Mouse (Mus musculus): ENCODE data around the gene Anxa6. TPM values are rescaled to one million over a fixed set of nuclear protein-coding genes. Genes with fewer than 3 reads are reported as not detected.

Anxa6 gene
- polyA plus RNA-seq, 1 experiment from 2014 or later = 53.9 TPM

- H3K4me1 ChIP-seq = peaks cover 15% of the 10 kb centered on the region
- DNase-seq (ENCODE audit: low spot score) = no peak
- no peaks in the 10 kb centered on the region for H3K36me3 ChIP-seq
- H3K9me3 ChIP-seq (replicated peaks) = no peaks in the 10 kb centered on the region
- H3K27me3 ChIP-seq (ENCODE audit: low read depth, poor library complexity, severe bottlenecking) = no peaks in the 10 kb centered on the region
- H3K4me3 ChIP-seq = no peak overlapping the region
- 95% methylated on average over 1 of the region's 1 CpGs for WGBS
- no peak overlapping the region for H3K27ac ChIP-seq (replicated peaks)
Observed at GRCm38 (mm10) chr11:54949717-54950116, 83.5 kb downstream of the Anxa6 start.

- Histone ChIP-seq H3K4me1 (peaks cover 7% of the 10 kb centered on the region; the same call in 1 of the 2 replicates), H3K27ac (replicated peaks) (no peak overlapping the region), H3K9me3 (replicated peaks) (no peaks in the 10 kb centered on the region), H3K36me3 (no peaks in the 10 kb centered on the region), H3K27me3 (ENCODE audit: low read depth, poor library complexity, severe bottlenecking) (no peaks in the 10 kb centered on the region), H3K4me3 (no peak overlapping the region)
- DNase-seq (ENCODE audit: low spot score) = no peak
- 85% methylated on average over 3 of the region's 3 CpGs for WGBS
Observed at GRCm38 (mm10) chr11:54944702-54945101, 88.5 kb downstream of the Anxa6 start.

GRCm38 (mm10) chr11:54940056-54940455 is 93.2 kb downstream of the Anxa6 start:
- Histone ChIP-seq H3K27ac (replicated peaks) (peak overlapping the region; percentile 30), H3K9me3 (replicated peaks) (no peaks in the 10 kb centered on the region), H3K4me3 (no peak overlapping the region), H3K4me1 (peaks cover 19% of the 10 kb centered on the region), H3K36me3 (peaks cover 11% of the 10 kb centered on the region; the same call in 1 of the 2 replicates), H3K27me3 (ENCODE audit: low read depth, poor library complexity, severe bottlenecking) (no peaks in the 10 kb centered on the region)
- DNase-seq (ENCODE audit: low spot score) = no peak
- 82% methylated on average over 7 of the region's 7 CpGs for WGBS

GRCm38 (mm10) chr11:54939501-54939900 is 93.7 kb downstream of the Anxa6 start:
- no peaks in the 10 kb centered on the region for H3K27me3 ChIP-seq (ENCODE audit: low read depth, poor library complexity, severe bottlenecking)
- H3K36me3 ChIP-seq = peaks cover 11% of the 10 kb centered on the region; the same call in 1 of the 2 replicates
- H3K4me1 ChIP-seq = peaks cover 19% of the 10 kb centered on the region
- DNase-seq (ENCODE audit: low spot score) = no peak
- H3K9me3 ChIP-seq (replicated peaks) = no peaks in the 10 kb centered on the region
- H3K4me3 ChIP-seq = no peak overlapping the region
- peak overlapping the region; percentile 30; the same call in 1 of the 2 replicates for H3K27ac ChIP-seq (replicated peaks)
- 89% methylated on average over 8 of the region's 8 CpGs for WGBS

GRCm38 (mm10) chr11:54936771-54937140 is 96.5 kb downstream of the Anxa6 start:
- no peak overlapping the region for H3K27ac ChIP-seq (replicated peaks)
- no peak for DNase-seq (ENCODE audit: low spot score)
- H3K4me3 ChIP-seq = no peak overlapping the region
- no peaks in the 10 kb centered on the region for H3K9me3 ChIP-seq (replicated peaks)
- WGBS = 98% methylated on average over 3 of the region's 3 CpGs
- H3K27me3 ChIP-seq (ENCODE audit: low read depth, poor library complexity, severe bottlenecking) = no peaks in the 10 kb centered on the region
- H3K36me3 ChIP-seq = peaks cover 24% of the 10 kb centered on the region
- H3K4me1 ChIP-seq = peaks cover 19% of the 10 kb centered on the region

GRCm38 (mm10) chr11:54936035-54936770 is 97.0 kb downstream of the Anxa6 start:
- peaks cover 24% of the 10 kb centered on the region for H3K36me3 ChIP-seq
- no peak overlapping the region for H3K4me3 ChIP-seq
- WGBS = 44% methylated on average over 12 of the region's 12 CpGs
- peak overlapping the region; percentile 55; the same call in 1 of the 2 replicates for H3K27ac ChIP-seq (replicated peaks)
- no peaks in the 10 kb centered on the region for H3K27me3 ChIP-seq (ENCODE audit: low read depth, poor library complexity, severe bottlenecking)
- DNase-seq (ENCODE audit: low spot score) = no peak
- H3K4me1 ChIP-seq = peaks cover 19% of the 10 kb centered on the region
- H3K9me3 ChIP-seq (replicated peaks) = no peaks in the 10 kb centered on the region

GRCm38 (mm10) chr11:54934198-54934597 is 99.0 kb downstream of the Anxa6 start:
- no peaks in the 10 kb centered on the region for H3K27me3 ChIP-seq (ENCODE audit: low read depth, poor library complexity, severe bottlenecking)
- no peak for DNase-seq (ENCODE audit: low spot score)
- H3K4me1 ChIP-seq = peaks cover 12% of the 10 kb centered on the region
- 93% methylated on average over 7 of the region's 7 CpGs for WGBS
- H3K27ac ChIP-seq (replicated peaks) = no peak overlapping the region
- H3K36me3 ChIP-seq = peaks cover 31% of the 10 kb centered on the region
- H3K4me3 ChIP-seq = no peak overlapping the region
- H3K9me3 ChIP-seq (replicated peaks) = no peaks in the 10 kb centered on the region

GRCm38 (mm10) chr11:54932540-54932939 is 100.7 kb downstream of the Anxa6 start:
- H3K36me3 ChIP-seq = peaks cover 35% of the 10 kb centered on the region
- H3K9me3 ChIP-seq (replicated peaks) = no peaks in the 10 kb centered on the region
- H3K27ac ChIP-seq (replicated peaks) = no peak overlapping the region
- H3K27me3 ChIP-seq (ENCODE audit: low read depth, poor library complexity, severe bottlenecking) = no peaks in the 10 kb centered on the region
- H3K4me1 ChIP-seq = peaks cover 12% of the 10 kb centered on the region
- no peak overlapping the region for H3K4me3 ChIP-seq
- DNase-seq (ENCODE audit: low spot score) = no peak
- 96% methylated on average over 6 of the region's 6 CpGs for WGBS

GRCm38 (mm10) chr11:54931405-54932093 is 101.7 kb downstream of the Anxa6 start:
- Histone ChIP-seq H3K4me1 (peaks cover 12% of the 10 kb centered on the region), H3K27ac (replicated peaks) (no peak overlapping the region), H3K36me3 (peaks cover 31% of the 10 kb centered on the region), H3K9me3 (replicated peaks) (no peaks in the 10 kb centered on the region), H3K27me3 (ENCODE audit: low read depth, poor library complexity, severe bottlenecking) (no peaks in the 10 kb centered on the region), H3K4me3 (no peak overlapping the region)
- peak; percentile 33 for DNase-seq (ENCODE audit: low spot score)
- WGBS = 68% methylated on average over 5 of the region's 5 CpGs

- Histone ChIP-seq H3K27ac (replicated peaks) (no peak overlapping the region), H3K9me3 (replicated peaks) (no peaks in the 10 kb centered on the region), H3K36me3 (peaks cover 40% of the 10 kb centered on the region), H3K4me1 (peaks cover 2% of the 10 kb centered on the region; the same call in 1 of the 2 replicates), H3K4me3 (no peak overlapping the region), H3K27me3 (ENCODE audit: low read depth, poor library complexity, severe bottlenecking) (no peaks in the 10 kb centered on the region)
- DNase-seq (ENCODE audit: low spot score) = peak; percentile 51
- WGBS = 69% methylated on average over 7 of the region's 7 CpGs
Observed at GRCm38 (mm10) chr11:54930318-54930979, 102.8 kb downstream of the Anxa6 start.

- H3K9me3 ChIP-seq (replicated peaks) = no peaks in the 10 kb centered on the region
- peaks cover 42% of the 10 kb centered on the region for H3K36me3 ChIP-seq
- 84% methylated on average over 8 of the region's 8 CpGs for WGBS
- H3K4me1 ChIP-seq = no peaks in the 10 kb centered on the region
- no peak overlapping the region for H3K27ac ChIP-seq (replicated peaks)
- no peak for DNase-seq (ENCODE audit: low spot score)
- H3K27me3 ChIP-seq (ENCODE audit: low read depth, poor library complexity, severe bottlenecking) = no peaks in the 10 kb centered on the region
- H3K4me3 ChIP-seq = no peak overlapping the region
Observed at GRCm38 (mm10) chr11:54929744-54930143, 103.5 kb downstream of the Anxa6 start.

GRCm38 (mm10) chr11:54929290-54929689 is 104.0 kb downstream of the Anxa6 start:
- Histone ChIP-seq H3K36me3 (peaks cover 44% of the 10 kb centered on the region), H3K27me3 (ENCODE audit: low read depth, poor library complexity, severe bottlenecking) (no peaks in the 10 kb centered on the region)

More at GRCm38 (mm10) chr11:54929290-54929689, 104.0 kb downstream of the Anxa6 start:
- WGBS = 93% methylated on average over 6 of the region's 6 CpGs
- H3K4me3 ChIP-seq = no peak overlapping the region
- no peak overlapping the region for H3K27ac ChIP-seq (replicated peaks)
- H3K4me1 ChIP-seq = no peaks in the 10 kb centered on the region
- DNase-seq (ENCODE audit: low spot score) = no peak
- no peaks in the 10 kb centered on the region for H3K9me3 ChIP-seq (replicated peaks)
